Mouse (Mus musculus): ENCODE data around the gene Socs2. TPM values are rescaled to one million over a fixed set of nuclear protein-coding genes. Genes with fewer than 3 reads are reported as not detected.

Socs2 gene
- polyA plus RNA-seq, 1 experiment, result not detected

- peaks cover 7% of the 10 kb centered on the region; the same call in 1 of the 2 replicates for H3K4me1 ChIP-seq (ENCODE audit: control insufficient read depth, insufficient read depth, low read length)
- TF ChIP-seq CTCF (IDR thresholded peaks at IDR 0.05; ENCODE audit: insufficient read depth, low read depth, low read length) (no peak), POLR2A (IDR thresholded peaks at IDR 0.05; ENCODE audit: insufficient read depth, low read depth, low read length) (no peak)
- no peak overlapping the region for H3K27ac ChIP-seq (ENCODE audit: insufficient read depth, low read depth, low read length)
- WGBS, result 82% methylated on average over 12 of the region's 12 CpGs
- H3K4me3 ChIP-seq (ENCODE audit: insufficient read depth, low read depth, low read length), result no peak overlapping the region
Observed at GRCm38 (mm10) chr10:95407541-95408160, 9.3 kb downstream of the Socs2 start.

- Histone ChIP-seq H3K27ac (ENCODE audit: insufficient read depth, low read depth, low read length) (no peak overlapping the region), H3K4me1 (ENCODE audit: control insufficient read depth, insufficient read depth, low read length) (peaks cover 3% of the 10 kb centered on the region; the same call in 1 of the 2 replicates), H3K4me3 (ENCODE audit: insufficient read depth, low read depth, low read length) (no peak overlapping the region)
- no peak for TF ChIP-seq CTCF (IDR thresholded peaks at IDR 0.05; ENCODE audit: insufficient read depth, low read depth, low read length)
- no peak for TF ChIP-seq POLR2A (IDR thresholded peaks at IDR 0.05; ENCODE audit: insufficient read depth, low read depth, low read length)
- WGBS, result 87% methylated on average over 2 of the region's 2 CpGs
Observed at GRCm38 (mm10) chr10:95404774-95405173, 12.2 kb downstream of the Socs2 start.

GRCm38 (mm10) chr10:95399689-95400354, 17.2 kb downstream of the Socs2 start:
- 60% methylated on average over 13 of the region's 13 CpGs for WGBS
- no peak overlapping the region for H3K4me3 ChIP-seq (ENCODE audit: insufficient read depth, low read depth, low read length)
- peaks cover 5% of the 10 kb centered on the region for H3K4me1 ChIP-seq (ENCODE audit: control insufficient read depth, insufficient read depth, low read length)
- TF ChIP-seq CTCF (IDR thresholded peaks at IDR 0.05; ENCODE audit: insufficient read depth, low read depth, low read length) (no peak), POLR2A (IDR thresholded peaks at IDR 0.05; ENCODE audit: insufficient read depth, low read depth, low read length) (no peak)
- no peak overlapping the region for H3K27ac ChIP-seq (ENCODE audit: insufficient read depth, low read depth, low read length)

- TF ChIP-seq CTCF (IDR thresholded peaks at IDR 0.05; ENCODE audit: insufficient read depth, low read depth, low read length), result no peak
- TF ChIP-seq POLR2A (IDR thresholded peaks at IDR 0.05; ENCODE audit: insufficient read depth, low read depth, low read length), result no peak
- Histone ChIP-seq H3K4me1 (ENCODE audit: control insufficient read depth, insufficient read depth, low read length) (peaks cover 7% of the 10 kb centered on the region), H3K27ac (ENCODE audit: insufficient read depth, low read depth, low read length) (no peak overlapping the region), H3K4me3 (ENCODE audit: insufficient read depth, low read depth, low read length) (peak overlapping the region; percentile 27)
- WGBS, result 11% methylated on average over 18 of the region's 18 CpGs
Observed at GRCm38 (mm10) chr10:95398489-95398888, 18.5 kb downstream of the Socs2 start.

- no peak overlapping the region for H3K4me3 ChIP-seq (ENCODE audit: insufficient read depth, low read depth, low read length)
- no peak for TF ChIP-seq CTCF (IDR thresholded peaks at IDR 0.05; ENCODE audit: insufficient read depth, low read depth, low read length)
- no peak for TF ChIP-seq POLR2A (IDR thresholded peaks at IDR 0.05; ENCODE audit: insufficient read depth, low read depth, low read length)
- H3K4me1 ChIP-seq (ENCODE audit: control insufficient read depth, insufficient read depth, low read length), result peaks cover 7% of the 10 kb centered on the region
- H3K27ac ChIP-seq (ENCODE audit: insufficient read depth, low read depth, low read length), result no peak overlapping the region
- WGBS, result 78% methylated on average over 7 of the region's 7 CpGs
Observed at GRCm38 (mm10) chr10:95397191-95397835, 19.7 kb downstream of the Socs2 start.

GRCm38 (mm10) chr10:95396356-95396755, 20.6 kb downstream of the Socs2 start:
- WGBS, result 80% methylated on average over 8 of the region's 8 CpGs
- H3K27ac ChIP-seq (ENCODE audit: insufficient read depth, low read depth, low read length), result no peak overlapping the region
- H3K4me3 ChIP-seq (ENCODE audit: insufficient read depth, low read depth, low read length), result no peak overlapping the region
- peaks cover 7% of the 10 kb centered on the region for H3K4me1 ChIP-seq (ENCODE audit: control insufficient read depth, insufficient read depth, low read length)
- TF ChIP-seq POLR2A (IDR thresholded peaks at IDR 0.05; ENCODE audit: insufficient read depth, low read depth, low read length), result no peak
- TF ChIP-seq CTCF (IDR thresholded peaks at IDR 0.05; ENCODE audit: insufficient read depth, low read depth, low read length), result no peak

- Histone ChIP-seq H3K4me3 (ENCODE audit: insufficient read depth, low read depth, low read length) (peak overlapping the region; percentile 21; the same call in 1 of the 2 replicates), H3K4me1 (ENCODE audit: control insufficient read depth, insufficient read depth, low read length) (peaks cover 7% of the 10 kb centered on the region), H3K27ac (ENCODE audit: insufficient read depth, low read depth, low read length) (peak overlapping the region; percentile 21; the same call in 1 of the 2 replicates)
- 58% methylated on average over 25 of the region's 25 CpGs for WGBS
- TF ChIP-seq POLR2A (IDR thresholded peaks at IDR 0.05; ENCODE audit: insufficient read depth, low read depth, low read length), result no peak
- TF ChIP-seq CTCF (IDR thresholded peaks at IDR 0.05; ENCODE audit: insufficient read depth, low read depth, low read length), result no peak
Observed at GRCm38 (mm10) chr10:95394819-95395812, 21.9 kb downstream of the Socs2 start.

GRCm38 (mm10) chr10:95392073-95392472, 24.9 kb downstream of the Socs2 start:
- no peak overlapping the region for H3K4me3 ChIP-seq (ENCODE audit: insufficient read depth, low read depth, low read length)
- H3K27ac ChIP-seq (ENCODE audit: insufficient read depth, low read depth, low read length), result no peak overlapping the region
- H3K4me1 ChIP-seq (ENCODE audit: control insufficient read depth, insufficient read depth, low read length), result peaks cover 5% of the 10 kb centered on the region; the same call in 1 of the 2 replicates
- TF ChIP-seq POLR2A (IDR thresholded peaks at IDR 0.05; ENCODE audit: insufficient read depth, low read depth, low read length) (no peak), CTCF (IDR thresholded peaks at IDR 0.05; ENCODE audit: insufficient read depth, low read depth, low read length) (no peak)
- WGBS, result 92% methylated on average over 8 of the region's 8 CpGs
